In the genomic region with DNA sequence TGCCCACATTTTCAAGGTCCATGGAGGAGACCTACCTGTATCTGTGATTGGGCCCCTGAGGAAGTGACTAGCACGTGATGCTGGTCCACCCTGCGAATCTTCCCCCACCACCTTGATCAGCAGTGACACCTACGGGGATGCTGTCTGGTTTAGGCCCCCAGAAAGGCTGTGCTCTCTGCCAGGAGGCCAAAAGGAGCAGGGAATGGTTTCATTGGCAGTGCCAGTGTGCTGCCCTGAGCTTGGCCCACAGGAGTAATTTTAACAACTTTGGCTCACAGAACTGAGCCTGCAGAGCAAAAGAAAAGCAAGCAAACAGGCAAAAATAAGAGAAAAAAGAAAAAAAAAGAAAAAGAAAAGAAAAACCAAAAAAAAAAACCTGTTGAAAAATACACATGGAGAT, we compare ENCODE assay signal across 14 mouse cellular contexts.
"Had no signal": no experiment of that assay in that cellular context is flagged by ENCODE, and none has a peak within 500 bp of the region (broad histone marks: within the 10 kb centered on the region; RNA-seq: fewer than 3 reads in every experiment).

No protein-coding gene starts in this region.

- ATAC-seq: lung, postnatal 0 days; midbrain, embryonic 16.5 days had no signal

- H3K27me3 ChIP-seq: liver, embryonic 15.5 days; neural tube, embryonic 13.5 days had no signal

- DNase-seq: kidney, adult 8-10 months; kidney, postnatal 25 days; layer of hippocampus, adult 9-11 months; lung, adult 2 months; lung, postnatal 36 days; right cerebral cortex, postnatal 14 days; thymus, postnatal 36 days had no signal

- H3K27ac ChIP-seq: limb, embryonic 10.5 days; liver, embryonic 15.5 days; midbrain, embryonic 10.5 days; neural tube, embryonic 13.5 days had no signal

- H3K9ac ChIP-seq: liver, embryonic 15.5 days; neural tube, embryonic 13.5 days had no signal

- H3K4me3 ChIP-seq: limb, embryonic 10.5 days; liver, embryonic 15.5 days; midbrain, embryonic 10.5 days; neural tube, embryonic 13.5 days had no signal

- H3K9me3 ChIP-seq: limb, embryonic 10.5 days; liver, embryonic 15.5 days; midbrain, embryonic 10.5 days; neural tube, embryonic 13.5 days had no signal

- H3K4me2 ChIP-seq: liver, embryonic 11.5 days; liver, embryonic 15.5 days; neural tube, embryonic 13.5 days had no signal
